Mouse (Mus musculus): ENCODE results near the gene Fads6.

The Fads6 gene

GRCm38 (mm10) chr11:115301351-115301750 lies 3.9 kb upstream of the Fads6 start:
- CTCF ChIA-PET: no interaction called here

DNA sequence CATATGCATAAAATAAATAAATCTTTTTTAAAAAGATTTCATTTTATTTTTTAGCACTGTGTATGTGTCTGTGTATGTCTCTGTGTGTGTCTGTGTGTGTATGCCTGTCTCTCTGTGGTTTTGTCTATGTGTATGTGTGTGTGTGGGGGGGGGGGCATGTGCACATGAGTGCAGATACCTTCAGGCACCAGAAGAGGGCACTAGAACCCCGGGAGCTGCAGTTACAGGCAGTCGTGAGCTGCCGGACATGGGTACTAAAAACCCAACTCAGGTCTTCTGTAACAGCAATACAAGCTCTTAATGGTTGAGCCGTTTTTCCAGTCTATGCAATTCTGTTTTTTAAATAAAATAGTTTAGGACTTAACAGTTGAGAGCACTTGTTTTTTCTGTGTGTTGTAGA lies 3.3 kb upstream of the Fads6 start:
- CTCF ChIA-PET: no interaction called here

DNA sequence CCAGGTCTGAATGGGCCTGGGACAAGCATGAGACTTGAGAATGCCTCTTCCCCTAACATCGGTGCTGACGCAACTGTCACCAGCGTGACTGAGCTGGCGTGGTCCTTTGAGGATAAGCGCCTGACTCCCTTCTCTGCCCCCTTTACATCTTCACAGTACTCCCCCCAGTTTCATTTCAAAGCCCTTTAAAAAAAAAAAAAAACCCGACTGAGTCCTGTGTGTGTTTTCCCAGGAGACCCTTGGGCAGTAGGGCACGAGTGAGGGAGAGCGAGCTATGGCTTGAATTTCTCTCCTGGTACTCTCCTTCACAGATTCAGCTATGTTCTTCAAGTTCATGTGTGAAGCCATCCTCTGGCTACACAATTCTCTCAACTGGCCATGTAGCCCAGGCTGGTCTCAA lies 697 bp upstream of the Fads6 start:
- CTCF ChIA-PET: interaction anchor here (0.7 kb wide), 1 partner anchor 40 kb away, joined by 9 read pairs; no protein-coding TSS in a partner anchor

DNA sequence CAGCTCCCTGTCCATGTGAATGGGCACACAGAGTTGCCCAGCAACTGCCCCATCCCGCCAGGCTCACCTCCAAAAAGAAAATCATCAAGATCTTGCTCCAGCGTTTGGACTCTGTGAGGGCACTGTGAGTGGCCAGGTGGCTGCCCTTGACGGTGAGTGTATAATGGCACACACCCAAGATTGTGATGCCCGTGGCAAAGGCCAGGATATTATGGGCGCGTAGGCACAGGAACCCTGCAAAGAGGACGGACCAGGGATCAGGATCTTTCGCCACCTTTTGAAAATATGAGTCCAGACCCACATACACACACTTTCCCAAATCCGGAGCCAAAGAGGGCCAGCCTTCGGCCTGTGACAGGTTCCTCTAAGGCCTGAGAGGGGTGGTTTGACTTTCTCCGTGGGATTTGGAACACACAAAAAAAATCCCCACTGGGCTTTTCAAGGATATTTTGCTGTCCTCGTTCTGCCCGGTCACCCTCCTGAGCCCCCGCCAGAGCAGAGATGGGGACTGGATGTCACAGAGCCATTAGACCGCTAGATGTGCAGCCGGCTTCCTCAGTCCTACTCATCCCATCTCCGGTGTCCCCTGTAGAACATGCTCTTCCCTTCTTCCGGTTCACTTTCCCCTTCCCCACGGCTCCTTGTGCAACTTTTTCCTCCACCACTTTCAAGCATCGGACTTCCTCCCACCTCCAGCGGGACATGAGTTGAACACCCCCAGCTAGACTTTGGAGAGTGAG lies 822 bp downstream of the Fads6 start:
- CTCF ChIA-PET: no interaction called here

GRCm38 (mm10) chr11:115295939-115296338 lies 1.5 kb downstream of the Fads6 start:
- CTCF ChIA-PET: no interaction called here

DNA sequence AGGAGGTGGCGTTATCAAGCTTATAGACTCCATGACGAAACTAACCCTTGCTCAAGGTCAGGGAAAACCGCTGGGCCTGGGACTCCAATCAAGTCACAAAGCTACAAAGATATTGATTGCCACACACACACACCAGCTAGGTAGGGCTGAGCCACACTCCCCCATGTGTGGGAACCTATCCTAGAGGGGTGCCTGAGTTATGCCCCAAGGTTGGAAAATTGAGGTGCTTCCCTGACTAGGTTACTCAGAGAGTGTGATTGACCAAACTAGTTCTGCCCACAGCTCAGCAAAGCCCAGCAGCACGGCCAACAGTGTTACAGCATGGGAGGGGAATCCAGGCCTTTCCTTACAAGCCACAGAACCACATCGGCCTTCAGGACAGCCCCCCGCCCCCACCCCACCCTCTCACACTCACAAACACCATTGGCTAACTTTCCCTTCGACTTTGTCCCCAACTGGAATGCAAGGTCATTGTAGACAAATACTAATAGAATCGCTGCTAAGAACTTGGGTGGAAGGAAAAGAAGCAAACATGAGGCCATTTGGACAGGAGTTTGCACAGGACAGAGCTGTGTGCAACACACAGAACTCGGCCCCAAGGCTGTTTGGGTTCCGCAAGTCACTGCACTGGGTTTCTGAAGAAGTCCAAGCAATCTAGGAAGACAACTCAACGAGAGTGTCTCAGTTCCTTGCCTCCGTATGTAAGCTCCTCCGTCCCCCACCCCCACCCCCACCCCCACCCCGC lies 4.7 kb downstream of the Fads6 start:
- CTCF ChIA-PET: no interaction called here

GRCm38 (mm10) chr11:115291503-115291902 lies 6.0 kb downstream of the Fads6 start:
- CTCF ChIA-PET: no interaction called here

- CTCF ChIA-PET: no interaction called here
Observed at GRCm38 (mm10) chr11:115290919-115291318, 6.5 kb downstream of the Fads6 start.

- CTCF ChIA-PET: no interaction called here
Observed at GRCm38 (mm10) chr11:115290314-115290713, 7.1 kb downstream of the Fads6 start.

DNA sequence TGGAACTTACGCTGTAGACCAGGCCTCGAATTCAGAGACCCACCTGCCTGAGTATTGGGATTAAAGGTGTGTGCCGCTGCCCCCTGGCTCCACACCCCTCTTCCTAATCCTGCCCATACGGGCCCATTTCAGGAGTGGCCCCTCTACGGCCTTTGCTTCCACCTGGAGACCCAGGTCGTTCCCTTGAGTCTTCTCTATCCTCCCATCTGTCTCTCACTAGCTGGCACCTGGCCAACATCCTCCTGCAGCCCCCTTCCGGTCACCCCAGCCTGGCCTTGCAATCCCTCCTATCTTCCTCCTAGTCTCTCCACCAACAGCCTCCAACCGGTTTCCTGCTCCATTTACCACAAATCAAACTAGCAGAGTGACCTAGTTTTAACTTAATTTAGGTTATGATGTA lies 7.6 kb downstream of the Fads6 start:
- CTCF ChIA-PET: no interaction called here

DNA sequence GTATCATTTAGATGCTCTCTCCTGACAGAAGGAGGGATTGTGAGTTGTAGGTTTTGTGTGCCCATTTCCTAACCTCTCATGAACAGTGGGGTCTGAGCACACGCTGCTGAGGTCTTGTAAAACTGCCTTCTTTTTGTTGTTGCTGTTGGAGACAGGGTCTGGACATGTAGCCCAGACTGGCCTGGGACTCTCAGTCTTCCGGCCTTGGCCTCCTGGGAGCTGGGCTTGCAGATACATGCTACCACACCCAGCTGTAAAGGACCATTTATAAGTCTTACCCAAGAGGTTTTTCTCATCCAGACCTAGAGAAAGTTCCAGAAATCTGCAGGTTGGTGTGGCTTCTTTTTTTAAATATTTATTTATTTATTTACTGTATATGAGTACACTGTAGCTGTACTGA lies 9.2 kb downstream of the Fads6 start:
- CTCF ChIA-PET: no interaction called here

- CTCF ChIA-PET: no interaction called here
Observed at GRCm38 (mm10) chr11:115287386-115287785, 10.1 kb downstream of the Fads6 start.

DNA sequence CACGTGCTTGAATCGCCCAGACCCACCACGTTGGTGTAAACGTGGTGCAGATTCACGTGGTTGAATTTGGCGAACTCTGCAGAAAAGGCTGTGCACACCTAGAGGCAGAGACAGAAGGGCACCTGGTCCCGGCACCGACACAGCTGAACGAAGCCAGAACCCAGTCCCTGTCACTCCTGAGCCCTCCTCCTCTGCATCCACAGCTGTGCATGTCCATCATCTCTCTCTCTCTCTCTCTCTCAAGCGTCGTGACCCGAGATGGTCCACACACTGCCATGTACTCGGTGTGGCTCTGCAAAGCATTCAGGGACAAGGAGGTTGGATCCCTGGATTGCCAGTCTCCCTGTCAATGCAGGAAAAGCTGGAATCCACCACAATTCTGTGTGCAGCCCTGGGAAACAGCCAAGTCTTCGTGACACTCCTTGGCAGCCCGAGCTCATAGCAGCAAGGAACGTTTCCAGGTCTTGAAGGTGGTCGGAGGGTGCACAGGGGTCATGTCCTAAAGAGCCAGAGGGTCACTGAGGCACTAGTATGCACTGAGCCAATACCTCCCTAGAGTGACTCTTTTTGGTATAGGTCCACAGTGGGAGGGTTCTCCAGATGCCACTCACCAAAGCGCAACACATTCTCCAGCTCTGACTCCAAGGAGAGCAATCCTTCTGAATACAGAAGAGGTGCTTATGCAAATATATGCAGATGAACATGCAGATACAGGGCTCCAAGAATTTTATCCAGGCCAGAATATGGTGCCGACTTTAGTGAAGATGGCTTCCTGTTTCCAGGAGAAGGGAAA lies 11.1 kb downstream of the Fads6 start:
- CTCF ChIA-PET: interaction anchor here (0.6 kb wide), 1 partner anchor 67 kb away, joined by 4 read pairs; no protein-coding TSS in a partner anchor

DNA sequence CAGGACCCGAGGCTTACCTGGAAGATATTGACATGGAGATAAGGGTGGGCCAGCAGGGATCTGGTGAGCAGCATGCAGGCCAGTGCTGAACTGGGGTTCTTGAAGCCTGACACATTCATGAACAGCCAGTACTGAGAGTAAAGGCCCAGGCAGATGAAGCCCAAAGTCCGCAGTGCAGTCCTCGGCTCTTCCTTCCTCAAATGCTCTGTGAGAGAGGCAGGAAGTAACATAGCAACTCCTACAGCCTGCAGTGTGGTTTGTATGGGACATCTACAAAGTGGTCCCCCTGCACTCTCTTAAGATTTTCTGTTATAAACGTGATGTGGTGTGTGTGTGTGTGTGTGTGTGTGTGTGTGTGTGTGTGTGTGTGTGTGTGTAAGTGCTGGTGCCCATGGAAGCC lies 12.2 kb downstream of the Fads6 start:
- CTCF ChIA-PET: interaction anchor here (0.6 kb wide), 1 partner anchor 16 kb away, joined by 4 read pairs; no protein-coding TSS in a partner anchor

DNA sequence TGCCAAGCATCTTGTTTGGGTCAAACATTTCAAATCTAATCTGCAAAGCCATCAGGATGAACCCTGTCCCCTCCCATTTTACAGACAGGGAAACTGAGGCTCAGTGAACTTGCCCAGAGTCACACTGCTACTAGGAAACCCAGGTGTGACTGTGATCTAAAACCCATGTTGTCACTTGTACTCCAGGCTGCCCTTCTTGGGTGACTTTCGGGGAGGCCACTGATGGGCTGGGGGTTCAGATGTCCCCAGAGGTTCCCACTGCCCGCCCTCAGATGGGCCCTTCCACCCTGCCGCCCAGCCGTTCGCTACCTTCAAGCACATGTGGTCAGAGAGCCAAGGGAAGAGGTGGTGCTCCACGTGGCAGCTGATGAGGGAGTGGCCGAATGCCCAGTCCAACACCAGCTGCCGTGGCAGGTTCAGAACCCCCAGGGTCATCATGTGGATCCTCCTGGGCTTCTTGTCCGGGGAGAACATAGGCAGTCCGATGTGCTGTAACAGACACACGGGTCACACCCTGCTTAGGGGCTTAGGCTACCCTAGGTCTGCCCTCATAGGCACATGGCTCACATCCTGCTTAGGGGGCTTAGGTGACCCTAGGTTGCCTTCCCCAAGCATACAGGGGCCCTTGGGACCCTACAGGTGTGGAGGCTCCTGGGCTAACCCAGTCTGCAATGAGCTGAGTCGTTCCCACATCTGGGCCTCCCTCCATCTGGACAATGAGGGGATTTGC lies 13.4 kb downstream of the Fads6 start:
- CTCF ChIA-PET: no interaction called here

DNA sequence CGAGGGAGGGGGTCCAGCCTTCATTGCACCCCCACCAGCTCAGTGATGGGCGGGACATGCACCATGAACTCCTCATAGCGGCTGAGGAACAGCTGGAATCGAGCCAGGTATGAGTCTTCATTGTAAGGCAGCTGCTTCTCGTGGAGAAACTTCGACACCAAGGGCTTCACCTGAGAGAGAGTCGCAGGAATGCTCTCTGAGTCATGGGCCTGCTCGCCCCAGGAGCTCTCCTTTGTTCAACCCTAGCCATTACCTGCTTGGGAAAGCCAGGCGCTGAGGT lies 14.0 kb downstream of the Fads6 start:
- CTCF ChIA-PET: no interaction called here

- CTCF ChIA-PET: interaction anchor here (0.6 kb wide), 1 partner anchor 44 kb away, joined by 3 read pairs; no protein-coding TSS in a partner anchor
Observed at GRCm38 (mm10) chr11:115282723-115283485, 14.6 kb downstream of the Fads6 start.

DNA sequence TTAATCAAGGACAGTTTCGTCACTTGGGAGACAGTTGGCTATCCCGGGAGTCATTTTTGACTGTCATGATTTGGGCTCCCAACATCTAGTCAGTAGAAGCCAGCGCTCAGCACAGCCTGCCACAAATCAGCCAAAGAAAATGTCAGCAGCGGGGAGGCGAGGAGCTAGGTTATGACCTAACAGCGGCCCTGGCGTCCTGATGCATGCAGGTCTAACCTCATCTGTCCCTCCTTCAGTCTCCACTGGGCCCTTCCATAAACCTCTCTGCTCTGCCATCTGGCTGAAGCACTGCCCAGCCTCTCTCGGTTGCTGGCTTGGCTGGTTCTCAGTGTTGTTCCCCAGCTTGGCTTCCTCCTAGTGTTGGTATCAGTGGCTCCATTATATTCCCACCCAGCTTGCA lies 15.2 kb downstream of the Fads6 start:
- CTCF ChIA-PET: interaction anchor here (0.6 kb wide), 1 partner anchor 44 kb away, joined by 3 read pairs; no protein-coding TSS in a partner anchor

DNA sequence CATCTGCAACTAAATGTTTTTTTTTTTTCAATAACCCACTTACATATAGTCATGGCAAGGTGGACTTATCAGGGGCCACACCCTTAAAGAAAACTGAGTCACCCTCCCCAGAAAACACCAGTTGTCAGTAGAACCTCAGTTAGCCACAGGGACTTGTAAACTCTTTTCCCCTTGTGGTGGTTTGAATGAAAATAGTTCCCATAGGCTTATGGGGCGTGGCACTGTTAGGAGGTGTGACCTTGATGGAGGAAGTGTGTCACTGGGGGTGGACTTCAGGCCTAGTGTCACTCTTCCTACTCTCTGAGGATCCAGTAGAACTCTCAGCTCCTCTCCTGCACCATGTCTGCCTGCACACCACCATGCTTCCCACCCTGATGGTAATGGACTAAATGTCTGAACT lies 17.7 kb downstream of the Fads6 start:
- CTCF ChIA-PET: no interaction called here

GRCm38 (mm10) chr11:115278176-115278575 lies 19.3 kb downstream of the Fads6 start:
- CTCF ChIA-PET: no interaction called here

- CTCF ChIA-PET: no interaction called here
Observed at GRCm38 (mm10) chr11:115277604-115277975, 19.9 kb downstream of the Fads6 start.
